Mouse (Mus musculus) adrenal gland, postnatal 4 days (tissue): Measurements from ENCODE around the gene Rc3h1. TPM values are rescaled to one million over a fixed set of nuclear protein-coding genes. Genes with fewer than 3 reads are reported as not detected.

Experiments used
- total RNA-seq, 2 experiments: library from RNA; stranded (reverse); gene quantifications; 2 replicates each; pipeline ENCODE4 v1.2.3; 2021

Rc3h1 gene
- total RNA-seq, 2 experiments from 2014 or later, result 46.0 to 47.7 TPM

Other genes starting within 250 kb of the Rc3h1 start
- gene Rabgap1l, start 113.2 kb upstream of the Rc3h1 start, total RNA-seq, result 10 to 100 TPM; 28.0 to 34.7 TPM
- 100 to 1,000 TPM in 1 of 2 experiments, 10 to 100 TPM in 1; 10.2 to 294 TPM for gene Serpinc1, start 72.2 kb downstream of the Rc3h1 start, total RNA-seq
- gene Zbtb37, start 128.4 kb downstream of the Rc3h1 start, total RNA-seq, result 10 to 100 TPM; 26.4 to 29.5 TPM
- 10 to 100 TPM; 30.2 to 31.0 TPM for gene Dars2, start 164.2 kb downstream of the Rc3h1 start, total RNA-seq
- gene Cenpl, start 164.3 kb downstream of the Rc3h1 start, total RNA-seq, result 10 to 100 TPM in 1 of 2 experiments, 1 to 10 TPM in 1; 9.6 to 10.2 TPM
- 10 to 100 TPM; 22.2 to 22.3 TPM for gene Klhl20, start 225.1 kb downstream of the Rc3h1 start, total RNA-seq
- 1 to 10 TPM; 3.8 to 5.0 TPM for gene Ankrd45, start 236.3 kb downstream of the Rc3h1 start, total RNA-seq